Mouse (Mus musculus): ENCODE measurements around the gene Rhox3a. TPM values are rescaled to one million over a fixed set of nuclear protein-coding genes. Genes with fewer than 3 reads are reported as not detected.
"Not testable (repeated sequence)": the region's sequence is repeated elsewhere in the genome, so short reads cannot be mapped to it uniquely, and the experiment has no call there.

Rhox3a gene
- polyA plus RNA-seq (2015; fragmentation: Nextera tagmentation; extraction: Ambion mirVana): not detected in 2 replicates

DNA sequence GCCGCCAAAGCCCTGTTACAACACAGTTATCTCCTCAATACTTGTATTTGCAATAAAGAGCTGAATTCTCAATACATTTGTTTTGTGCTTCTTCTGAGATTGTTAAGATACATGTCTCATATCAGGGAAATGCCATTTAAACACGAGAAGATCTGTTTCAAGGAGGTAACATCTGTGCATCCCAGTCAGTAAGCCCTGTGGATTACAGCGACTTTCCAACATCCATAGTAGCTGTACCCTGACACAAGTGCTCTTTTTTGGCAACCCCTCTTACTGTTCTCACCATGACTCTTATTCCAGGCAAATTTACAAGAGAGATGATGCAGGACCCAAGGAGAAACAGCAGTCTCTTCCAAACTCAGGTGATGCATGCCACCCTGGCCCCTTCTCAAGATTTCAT lies at the start of gene Rhox3a:
Gene Rhox3a (plus strand): TSS at position 301 of the 400 bp plus-strand sequence.
- H3K27ac ChIP-seq; H3K4me3 ChIP-seq; H3K9me3 ChIP-seq (replicated peaks); H3K36me3 ChIP-seq; H3K9ac ChIP-seq; H3K27me3 ChIP-seq; ATAC-seq (replicated peaks; ENCODE audit: insufficient number of reproducible peaks, insufficient read depth, low FRiP score, low read depth); H3K4me2 ChIP-seq; H3K4me1 ChIP-seq (replicated peaks): not testable (repeated sequence)
- WGBS: 80% methylated on average over 1 of the region's 3 CpGs

- WGBS: 82% methylated on average over 10 of the region's 10 CpGs
- H3K27me3 ChIP-seq: no peaks in the 10 kb centered on the region
- no peak within 1 kb of the TSS for H3K4me3 ChIP-seq
- no peak within 1 kb of the TSS for H3K9ac ChIP-seq
- no peaks in the 10 kb centered on the region for H3K36me3 ChIP-seq
- ATAC-seq (replicated peaks; ENCODE audit: insufficient number of reproducible peaks, insufficient read depth, low FRiP score, low read depth): no peak
- H3K4me1 ChIP-seq (replicated peaks): no peaks in the 10 kb centered on the region
- no peaks in the 10 kb centered on the region for H3K9me3 ChIP-seq (replicated peaks)
- no peak within 1 kb of the TSS for H3K27ac ChIP-seq
- H3K4me2 ChIP-seq: no peak within 1 kb of the TSS
Measured at GRCm38 (mm10) chrX:37210941-37211340, 38.8 kb upstream of the Rhox3a start, which contains the start of gene Gm9. TSS of gene Gm9 (minus strand) at chrX:37211041.

DNA sequence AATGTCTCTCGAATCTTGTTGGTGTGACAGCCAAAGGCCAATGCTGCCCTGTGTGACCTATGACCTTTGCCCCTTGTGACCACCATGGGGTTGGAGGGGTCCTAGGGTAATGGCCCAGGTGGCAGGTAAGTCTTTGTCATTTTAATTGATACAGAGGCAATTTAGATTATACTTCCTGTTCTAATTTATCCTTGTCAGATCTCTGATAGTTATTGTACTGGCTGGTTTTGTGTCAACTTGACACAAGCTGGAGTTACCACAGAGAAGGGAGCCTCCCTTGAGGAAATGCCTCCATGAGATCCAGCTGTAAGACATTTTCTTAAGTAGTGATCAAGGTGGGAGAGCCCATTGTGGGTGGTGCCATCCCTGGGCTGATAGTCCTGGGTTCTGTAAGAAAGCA lies 27.6 kb upstream of the Rhox3a start, which contains the start of gene Rhox1:
Gene Rhox1 (minus strand): TSS at position 101 of the 400 bp plus-strand sequence.
- not testable (repeated sequence) for H3K4me3 ChIP-seq; ATAC-seq (replicated peaks; ENCODE audit: insufficient number of reproducible peaks, insufficient read depth, low FRiP score, low read depth); H3K27me3 ChIP-seq; H3K9ac ChIP-seq; H3K4me1 ChIP-seq (replicated peaks); H3K36me3 ChIP-seq; H3K9me3 ChIP-seq (replicated peaks); H3K4me2 ChIP-seq; H3K27ac ChIP-seq
- 61% methylated on average over 1 of the region's 1 CpGs for WGBS

- not testable (repeated sequence) for H3K27ac ChIP-seq; H3K36me3 ChIP-seq; H3K9me3 ChIP-seq (replicated peaks); H3K4me1 ChIP-seq (replicated peaks); H3K27me3 ChIP-seq; ATAC-seq (replicated peaks; ENCODE audit: insufficient number of reproducible peaks, insufficient read depth, low FRiP score, low read depth); H3K4me3 ChIP-seq; H3K4me2 ChIP-seq; H3K9ac ChIP-seq
- 73% methylated on average over 2 of the region's 9 CpGs for WGBS
Measured at GRCm38 (mm10) chrX:37244676-37245075, 5.0 kb upstream of the Rhox3a start, which contains the start of gene Rhox2a. TSS of gene Rhox2a (plus strand) at chrX:37244976.

DNA sequence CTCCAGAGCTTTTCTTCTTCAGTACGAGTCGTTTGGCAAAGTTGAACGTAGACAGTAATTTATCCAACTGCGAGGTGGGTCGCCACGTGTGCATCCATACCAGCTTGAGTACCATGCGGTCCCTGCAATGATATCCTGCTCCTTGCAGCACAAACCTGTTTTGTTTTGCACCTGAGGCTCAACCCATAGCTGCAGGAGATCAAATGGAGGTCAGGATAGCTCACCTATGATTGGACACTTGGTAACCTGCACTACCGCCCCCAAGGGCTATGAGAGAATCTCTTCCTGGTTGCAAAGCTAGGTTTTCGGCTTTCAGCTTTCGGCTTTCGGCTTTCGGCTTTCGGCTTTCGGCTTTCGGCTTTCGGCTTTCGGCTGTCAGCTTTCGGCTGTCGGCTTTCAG lies 15.3 kb downstream of the Rhox3a start, which contains the start of gene Rhox4a:
Gene Rhox4a (plus strand): TSS at position 301 of the 400 bp plus-strand sequence.
- ATAC-seq (replicated peaks; ENCODE audit: insufficient number of reproducible peaks, insufficient read depth, low FRiP score, low read depth); H3K4me1 ChIP-seq (replicated peaks); H3K27me3 ChIP-seq; H3K27ac ChIP-seq; H3K9me3 ChIP-seq (replicated peaks); H3K4me2 ChIP-seq; H3K4me3 ChIP-seq; H3K36me3 ChIP-seq; H3K9ac ChIP-seq: not testable (repeated sequence)
- 90% methylated on average over 9 of the region's 19 CpGs for WGBS

Other genes with a start within 250 kb of the Rhox3a start
- gene Sowahd, start 201.1 kb upstream of the Rhox3a start, polyA plus RNA-seq (2015; fragmentation: Nextera tagmentation; extraction: Ambion mirVana): 0.10 and 0.20 TPM in 2 replicates
- 272 and 406 TPM in 2 replicates for gene Rpl39, start 164.5 kb upstream of the Rhox3a start, polyA plus RNA-seq (2015; fragmentation: Nextera tagmentation; extraction: Ambion mirVana)
- 13.9 and 14.1 TPM in 2 replicates for gene Upf3b, start 139.6 kb upstream of the Rhox3a start, polyA plus RNA-seq (2015; fragmentation: Nextera tagmentation; extraction: Ambion mirVana)
- gene Nkap, start 123.1 kb upstream of the Rhox3a start, polyA plus RNA-seq (2015; fragmentation: Nextera tagmentation; extraction: Ambion mirVana): 10.8 and 11.3 TPM in 2 replicates
- 0.09 TPM in 1 of 2 replicates, not detected in the other for gene Akap14, start 81.1 kb upstream of the Rhox3a start, polyA plus RNA-seq (2015; fragmentation: Nextera tagmentation; extraction: Ambion mirVana)
- gene Ndufa1, start 58.8 kb upstream of the Rhox3a start, polyA plus RNA-seq (2015; fragmentation: Nextera tagmentation; extraction: Ambion mirVana): 695 and 864 TPM in 2 replicates
- 5.4 and 6.0 TPM in 2 replicates for gene Rnf113a1, start 58.7 kb upstream of the Rhox3a start, polyA plus RNA-seq (2015; fragmentation: Nextera tagmentation; extraction: Ambion mirVana)
- not detected in 2 replicates for gene Gm9, start 38.9 kb upstream of the Rhox3a start, polyA plus RNA-seq (2015; fragmentation: Nextera tagmentation; extraction: Ambion mirVana)
- gene Rhox1, start 27.7 kb upstream of the Rhox3a start, polyA plus RNA-seq (2015; fragmentation: Nextera tagmentation; extraction: Ambion mirVana): not detected in 2 replicates
- not detected in 2 replicates for gene Rhox2a, start 4.9 kb upstream of the Rhox3a start, polyA plus RNA-seq (2015; fragmentation: Nextera tagmentation; extraction: Ambion mirVana)
- gene Rhox4a, start 15.4 kb downstream of the Rhox3a start, polyA plus RNA-seq (2015; fragmentation: Nextera tagmentation; extraction: Ambion mirVana): not detected in 2 replicates
- not detected in 2 replicates for gene Rhox3a2, start 130.1 kb downstream of the Rhox3a start, polyA plus RNA-seq (2015; fragmentation: Nextera tagmentation; extraction: Ambion mirVana)
- 0.66 and 2.8 TPM in 2 replicates for gene Rhox4a2, start 140.9 kb downstream of the Rhox3a start, polyA plus RNA-seq (2015; fragmentation: Nextera tagmentation; extraction: Ambion mirVana)
- not detected in 2 replicates for gene Rhox2b, start 162.1 kb downstream of the Rhox3a start, polyA plus RNA-seq (2015; fragmentation: Nextera tagmentation; extraction: Ambion mirVana)
- 1.9 TPM in 1 of 2 replicates, not detected in the other for gene Rhox4b, start 182.6 kb downstream of the Rhox3a start, polyA plus RNA-seq (2015; fragmentation: Nextera tagmentation; extraction: Ambion mirVana)
- gene Rhox2c, start 203.8 kb downstream of the Rhox3a start, polyA plus RNA-seq (2015; fragmentation: Nextera tagmentation; extraction: Ambion mirVana): not detected in 2 replicates
- gene Rhox3c, start 208.7 kb downstream of the Rhox3a start, polyA plus RNA-seq (2015; fragmentation: Nextera tagmentation; extraction: Ambion mirVana): not detected in 2 replicates
- not detected in 2 replicates for gene Rhox4c, start 230.4 kb downstream of the Rhox3a start, polyA plus RNA-seq (2015; fragmentation: Nextera tagmentation; extraction: Ambion mirVana)
- not detected in 2 replicates for gene Rhox2d, start 243.5 kb downstream of the Rhox3a start, polyA plus RNA-seq (2015; fragmentation: Nextera tagmentation; extraction: Ambion mirVana)